Mouse (Mus musculus): ENCODE measurements around the gene Olfr1320. TPM values are rescaled to one million over a fixed set of nuclear protein-coding genes. Genes with fewer than 3 reads are reported as not detected.

Olfr1320 gene
- not detected for total RNA-seq (2021)
- long read RNA-seq, experiment 1: 0 reads
- long read RNA-seq, experiment 2: 0 reads

GRCm38 (mm10) chrX:49672033-49672432, at the start of gene Olfr1320:
Olfr1320 (plus strand) TSS chrX:49672333.
- no peak for DNase-seq

- DNase-seq: no peak
These were observed 44.6 kb upstream of the Olfr1320 start for GRCm38 (mm10) chrX:49627566-49627965.

DNA sequence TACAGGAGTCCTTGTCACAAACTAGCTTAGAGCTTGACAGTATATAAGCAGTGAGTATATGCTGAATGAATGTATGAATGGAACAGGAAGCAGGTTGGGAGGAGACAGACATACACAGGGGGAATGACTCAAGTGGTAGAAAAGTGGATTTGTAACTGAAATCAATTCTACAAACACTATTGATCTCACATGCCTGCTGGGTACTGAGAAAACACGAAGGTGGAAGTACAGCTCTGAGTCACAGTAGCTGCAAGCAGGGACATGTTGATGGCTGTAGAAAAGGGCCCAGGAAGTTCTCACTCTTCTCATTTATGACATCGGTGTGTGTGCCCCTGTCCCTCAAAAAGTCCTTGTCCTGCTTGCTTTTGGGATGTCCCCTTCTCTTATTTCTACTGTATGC, 40.9 kb upstream of the Olfr1320 start:
- DNase-seq: no peak

DNA sequence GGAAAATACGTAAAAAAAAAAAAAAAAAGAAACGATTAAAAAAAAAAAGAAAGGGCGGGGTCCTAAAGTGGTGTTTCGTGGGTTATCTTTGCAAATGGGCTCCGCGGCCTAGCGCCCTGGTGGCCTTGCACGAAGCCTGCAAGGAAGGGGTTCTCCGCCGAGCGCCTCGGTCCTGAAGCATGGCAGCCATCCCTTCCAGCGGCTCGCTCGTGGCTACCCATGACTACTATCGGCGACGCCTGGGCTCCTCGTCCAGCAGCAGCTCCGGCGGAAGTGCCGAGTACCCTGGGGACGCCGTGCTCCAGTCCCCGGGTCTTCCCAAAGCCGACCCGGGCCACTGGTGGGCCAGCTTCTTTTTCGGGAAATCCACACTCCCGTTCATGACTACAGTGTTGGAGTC, 11.4 kb upstream of the Olfr1320 start:
- peak; percentile 2 for DNase-seq

Other genes starting within 250 kb of the Olfr1320 start
- gene Arhgap36, start 208.4 kb upstream of the Olfr1320 start, total RNA-seq (2021): 1 to 10 TPM; 2.3 to 8.7 TPM
- not detected for gene Olfr1321, start 62.7 kb downstream of the Olfr1320 start, total RNA-seq (2021)
- gene Igsf1, start 125.4 kb downstream of the Olfr1320 start, total RNA-seq (2021): 1 to 10 TPM; 3.3 to 8.2 TPM
- not detected for gene Olfr1322, start 219.2 kb downstream of the Olfr1320 start, total RNA-seq (2021)